Mouse (Mus musculus) erythroblast, embryonic 14.5 days (primary cell): ENCODE measurements around the gene Tbcd.

Source experiments
- GATA1 ChIP-seq: IDR thresholded peaks from 2 replicates; pipeline ENCODE4 v1.6.1; 2012; ENCODE audit warnings: low read length, inconsistent platforms, mixed read lengths
- TAL1 ChIP-seq: IDR thresholded peaks from 3 replicates; pipeline ENCODE4 v1.6.1; 2012; ENCODE audit warnings: low read length, inconsistent platforms, mixed read lengths

- no peak for TF ChIP-seq TAL1
- no peak for TF ChIP-seq GATA1
Measured at GRCm38 (mm10) chr11:121420830-121421552, 30.8 kb upstream of the Tbcd start, which contains the start of gene Fn3krp.
